Mouse (Mus musculus): ENCODE measurements around the gene Dtd1.

- TF ChIP-seq CTCF (IDR thresholded peaks at IDR 0.05) (no peak), EP300 (IDR thresholded peaks at IDR 0.05) (no peak)
Measured at GRCm38 (mm10) chr2:144764116-144764788, 164.6 kb downstream of the Dtd1 start.

All from lung, postnatal 0 days (tissue).